Mouse (Mus musculus) midbrain, embryonic 10.5 days (tissue): ENCODE results near the gene Gm11627. TPM values are rescaled to one million over a fixed set of nuclear protein-coding genes. Genes with fewer than 3 reads are reported as not detected.
A peak's percentile ranks its signal among the peaks of the same experiment; 100 is the strongest.

Experiments
- DNase-seq: peaks from one replicate; pipeline ENCODE4 v3.0.0-alpha.2; 2017; ENCODE audit warnings: low spot score
- H3K27ac ChIP-seq: fragments of 300-500 bp; sonication (generic); replicated peaks from 2 replicates; pipeline ENCODE4 v1.5.1; 2016; ENCODE audit warnings: mild to moderate bottlenecking
- H3K27me3 ChIP-seq: fragments of 300-500 bp; sonication (generic); 2 replicates; pipeline ENCODE4 v1.6.1; 2016; ENCODE audit warnings: low read depth, mild to moderate bottlenecking; ENCODE audit not compliant: poor library complexity, severe bottlenecking
- H3K36me3 ChIP-seq: fragments of 300-500 bp; sonication (generic); 2 replicates; pipeline ENCODE4 v1.6.1; 2016; ENCODE audit warnings: mild to moderate bottlenecking, moderate library complexity
- H3K4me1 ChIP-seq: fragments of 300-500 bp; sonication (generic); 2 replicates; pipeline ENCODE4 v1.6.1; 2016
- H3K4me3 ChIP-seq: fragments of 300-500 bp; sonication (generic); 2 replicates; pipeline ENCODE4 v1.5.1; 2016; ENCODE audit warnings: mild to moderate bottlenecking, moderate library complexity
- H3K9me3 ChIP-seq: fragments of 300-500 bp; sonication (generic); replicated peaks from 2 replicates; pipeline ENCODE4 v1.6.1; 2016; ENCODE audit warnings: mild to moderate bottlenecking
- WGBS: fragments of 180-500 bp; shearing (Covaris S2); methylation state at CpG from one replicate; pipeline ENCODE4 v1.1.7; 2016; 5-methylcytosine and 5-hydroxymethylcytosine counted together
- polyA plus RNA-seq: library from polyadenylated mRNA; unstranded; fragments of >200 nt; fragmentation: Nextera tagmentation; extraction: Ambion mirVana; gene quantifications from 2 replicates; pipeline ENCODE4 v1.2.1, GENCODE M21; 2016

Gene Gm11627
- polyA plus RNA-seq, 1 experiment from 2014 or later: 11.1 TPM

GRCm38 (mm10) chr11:102586445-102587130 is 7.3 kb upstream of the Gm11627 start:
- DNase-seq: no peak
- Histone ChIP-seq H3K9me3 (peaks cover 14% of the 10 kb centered on the region; the same call in 1 of the 2 replicates), H3K27me3 (peaks cover 43% of the 10 kb centered on the region), H3K4me3 (no peak overlapping the region), H3K27ac (no peak overlapping the region), H3K36me3 (no peaks in the 10 kb centered on the region), H3K4me1 (peaks cover 22% of the 10 kb centered on the region)
- 83% methylated on average over 4 of the region's 4 CpGs for WGBS

- 6% methylated on average over 5 of the region's 5 CpGs for WGBS
- Histone ChIP-seq H3K9me3 (peaks cover 14% of the 10 kb centered on the region; the same call in 1 of the 2 replicates), H3K4me3 (no peak overlapping the region), H3K27me3 (peaks cover 64% of the 10 kb centered on the region), H3K36me3 (no peaks in the 10 kb centered on the region), H3K27ac (peak overlapping the region; percentile 70), H3K4me1 (peaks cover 56% of the 10 kb centered on the region)
- peak; percentile 20 for DNase-seq
Measured at GRCm38 (mm10) chr11:102582736-102583135, 3.5 kb upstream of the Gm11627 start.

GRCm38 (mm10) chr11:102582016-102582610 is 2.9 kb upstream of the Gm11627 start:
- DNase-seq: peak; percentile 26
- WGBS: 15% methylated on average over 13 of the region's 13 CpGs

GRCm38 (mm10) chr11:102581281-102582015 is 2.2 kb upstream of the Gm11627 start:
- H3K36me3 ChIP-seq: no peaks in the 10 kb centered on the region
- peak overlapping the region; percentile 94 for H3K27ac ChIP-seq
- DNase-seq: peak; percentile 48
- peaks cover 9% of the 10 kb centered on the region; the same call in 1 of the 2 replicates for H3K9me3 ChIP-seq
- H3K4me3 ChIP-seq: peak overlapping the region; percentile 16; the same call in 1 of the 2 replicates
- peaks cover 66% of the 10 kb centered on the region for H3K4me1 ChIP-seq
- WGBS: 8% methylated on average over 11 of the region's 11 CpGs
- H3K27me3 ChIP-seq: peaks cover 64% of the 10 kb centered on the region

More at GRCm38 (mm10) chr11:102582016-102582610, 2.9 kb upstream of the Gm11627 start:
- Histone ChIP-seq H3K36me3 (no peaks in the 10 kb centered on the region), H3K27me3 (peaks cover 64% of the 10 kb centered on the region), H3K4me3 (no peak overlapping the region), H3K27ac (peak overlapping the region; percentile 70), H3K9me3 (peaks cover 14% of the 10 kb centered on the region; the same call in 1 of the 2 replicates), H3K4me1 (peaks cover 62% of the 10 kb centered on the region)

- no peak for DNase-seq
- peaks cover 56% of the 10 kb centered on the region for H3K27me3 ChIP-seq
- 12% methylated on average over 3 of the region's 3 CpGs for WGBS
- peak overlapping the region; percentile 94 for H3K27ac ChIP-seq
- H3K4me1 ChIP-seq: peaks cover 71% of the 10 kb centered on the region
- H3K9me3 ChIP-seq: no peaks in the 10 kb centered on the region
- H3K36me3 ChIP-seq: no peaks in the 10 kb centered on the region
- H3K4me3 ChIP-seq: peak overlapping the region; percentile 46
Measured at GRCm38 (mm10) chr11:102580034-102580330, 721 bp upstream of the Gm11627 start.

- no peaks in the 10 kb centered on the region for H3K9me3 ChIP-seq
- no peaks in the 10 kb centered on the region for H3K36me3 ChIP-seq
- H3K4me1 ChIP-seq: peaks cover 71% of the 10 kb centered on the region
- H3K4me3 ChIP-seq: peak overlapping the region; percentile 46
- H3K27me3 ChIP-seq: peaks cover 41% of the 10 kb centered on the region
- peak; percentile 88 for DNase-seq
- peak overlapping the region; percentile 94 for H3K27ac ChIP-seq
- WGBS: 5% methylated on average over 27 of the region's 27 CpGs
Measured at GRCm38 (mm10) chr11:102578341-102579118, 731 bp downstream of the Gm11627 start.

- DNase-seq: no peak
- Histone ChIP-seq H3K9me3 (no peaks in the 10 kb centered on the region), H3K36me3 (no peaks in the 10 kb centered on the region), H3K27ac (no peak overlapping the region), H3K4me1 (peaks cover 56% of the 10 kb centered on the region), H3K27me3 (peaks cover 18% of the 10 kb centered on the region), H3K4me3 (no peak overlapping the region)
- WGBS: 74% methylated on average over 13 of the region's 13 CpGs
Measured at GRCm38 (mm10) chr11:102576050-102576754, 3.1 kb downstream of the Gm11627 start.

GRCm38 (mm10) chr11:102575034-102575433 is 4.2 kb downstream of the Gm11627 start:
- H3K36me3 ChIP-seq: no peaks in the 10 kb centered on the region
- H3K27ac ChIP-seq: no peak overlapping the region
- WGBS: 59% methylated on average over 1 of the region's 1 CpGs
- no peaks in the 10 kb centered on the region for H3K9me3 ChIP-seq
- no peak overlapping the region for H3K4me3 ChIP-seq
- peaks cover 8% of the 10 kb centered on the region for H3K27me3 ChIP-seq
- DNase-seq: no peak
- peaks cover 44% of the 10 kb centered on the region for H3K4me1 ChIP-seq

- peaks cover 25% of the 10 kb centered on the region for H3K4me1 ChIP-seq
- no peaks in the 10 kb centered on the region for H3K9me3 ChIP-seq
- no peaks in the 10 kb centered on the region for H3K36me3 ChIP-seq
- DNase-seq: peak; percentile 92
- no peaks in the 10 kb centered on the region; the same call in 1 of the 2 replicates for H3K27me3 ChIP-seq
- 7% methylated on average over 18 of the region's 18 CpGs for WGBS
- peak overlapping the region; percentile 52 for H3K4me3 ChIP-seq
- H3K27ac ChIP-seq: peak overlapping the region; percentile 88
Measured at GRCm38 (mm10) chr11:102572866-102573663, 6.2 kb downstream of the Gm11627 start.

- Histone ChIP-seq H3K27me3 (no peaks in the 10 kb centered on the region; the same call in 1 of the 2 replicates), H3K4me1 (peaks cover 7% of the 10 kb centered on the region), H3K36me3 (no peaks in the 10 kb centered on the region), H3K9me3 (no peaks in the 10 kb centered on the region), H3K27ac (no peak overlapping the region), H3K4me3 (no peak overlapping the region)
- 86% methylated on average over 7 of the region's 7 CpGs for WGBS
- no peak for DNase-seq
Measured at GRCm38 (mm10) chr11:102568756-102569377, 10.4 kb downstream of the Gm11627 start.

GRCm38 (mm10) chr11:102568191-102568590 is 11.1 kb downstream of the Gm11627 start:
- Histone ChIP-seq H3K9me3 (no peaks in the 10 kb centered on the region), H3K4me3 (no peak overlapping the region), H3K4me1 (peaks cover 4% of the 10 kb centered on the region), H3K27ac (no peak overlapping the region), H3K27me3 (no peaks in the 10 kb centered on the region; the same call in 1 of the 2 replicates), H3K36me3 (no peaks in the 10 kb centered on the region)
- DNase-seq: no peak
- 79% methylated on average over 12 of the region's 12 CpGs for WGBS
